Mouse (Mus musculus) testis, postnatal 14 days (tissue): Measurements from ENCODE around the gene Mllt3.

ENCODE experiments used
- DNase-seq: peaks from one replicate; pipeline ENCODE4 v3.0.0; 2021; ENCODE audit warnings: low spot score

Gene Mllt3

GRCm38 (mm10) chr4:87774515-87774914 lies 258.6 kb downstream of the Mllt3 start:
- DNase-seq, result no peak

GRCm38 (mm10) chr4:87767711-87768561 lies 265.2 kb downstream of the Mllt3 start:
- no peak for DNase-seq

GRCm38 (mm10) chr4:87765729-87766128 lies 267.4 kb downstream of the Mllt3 start:
- DNase-seq, result no peak

- no peak for DNase-seq
Observed at GRCm38 (mm10) chr4:87761075-87761474, 272.1 kb downstream of the Mllt3 start.

- no peak for DNase-seq
Observed at GRCm38 (mm10) chr4:87760297-87760696, 272.9 kb downstream of the Mllt3 start.

- DNase-seq, result no peak
Observed at GRCm38 (mm10) chr4:87759625-87760024, 273.5 kb downstream of the Mllt3 start.

- DNase-seq, result no peak
Observed at GRCm38 (mm10) chr4:87759110-87759509, 274.1 kb downstream of the Mllt3 start.

- no peak for DNase-seq
Observed at GRCm38 (mm10) chr4:87751515-87751864, 281.7 kb downstream of the Mllt3 start.

GRCm38 (mm10) chr4:87750856-87751514 lies 282.2 kb downstream of the Mllt3 start:
- no peak for DNase-seq

- no peak for DNase-seq
Observed at GRCm38 (mm10) chr4:87749532-87750234, 283.5 kb downstream of the Mllt3 start.

GRCm38 (mm10) chr4:87745016-87745645 lies 288.0 kb downstream of the Mllt3 start:
- DNase-seq, result no peak

GRCm38 (mm10) chr4:87739524-87740128 lies 293.5 kb downstream of the Mllt3 start:
- DNase-seq, result no peak

- no peak for DNase-seq
Observed at GRCm38 (mm10) chr4:87739104-87739503, 294.1 kb downstream of the Mllt3 start.

GRCm38 (mm10) chr4:87737201-87737806 lies 295.9 kb downstream of the Mllt3 start:
- peak; percentile 8 for DNase-seq

GRCm38 (mm10) chr4:87736779-87737178 lies 296.4 kb downstream of the Mllt3 start:
- no peak for DNase-seq

GRCm38 (mm10) chr4:87731118-87731672 lies 302.0 kb downstream of the Mllt3 start:
- DNase-seq, result no peak

GRCm38 (mm10) chr4:87728581-87728980 lies 304.6 kb downstream of the Mllt3 start:
- DNase-seq, result no peak

GRCm38 (mm10) chr4:87723448-87723847 lies 309.7 kb downstream of the Mllt3 start:
- no peak for DNase-seq
